Mouse (Mus musculus): Measurements from ENCODE around the gene Gm3278.
"Not testable (repeated sequence)": the region's sequence is repeated elsewhere in the genome, so short reads cannot be mapped to it uniquely, and the experiment has no call there.

Gene Gm3278

GRCm38 (mm10) chr14:4892116-4892515 lies at the start of gene Gm3278:
Gene Gm3278 (plus strand): TSS chr14:4892416.
- in situ Hi-C loops (cut with MboI; ENCODE audit: unreplicated experiment in 2 of 2) = not testable (repeated sequence)

- in situ Hi-C loops (cut with MboI; ENCODE audit: unreplicated experiment in 2 of 2) = not testable (repeated sequence)
Measured at GRCm38 (mm10) chr14:4855299-4855980, 36.8 kb upstream of the Gm3278 start, which contains the start of gene Gm3264. Gene Gm3264 (plus strand): TSS chr14:4855576.
